Mouse (Mus musculus): ENCODE measurements around the gene Dock2.

The Dock2 gene

DNA sequence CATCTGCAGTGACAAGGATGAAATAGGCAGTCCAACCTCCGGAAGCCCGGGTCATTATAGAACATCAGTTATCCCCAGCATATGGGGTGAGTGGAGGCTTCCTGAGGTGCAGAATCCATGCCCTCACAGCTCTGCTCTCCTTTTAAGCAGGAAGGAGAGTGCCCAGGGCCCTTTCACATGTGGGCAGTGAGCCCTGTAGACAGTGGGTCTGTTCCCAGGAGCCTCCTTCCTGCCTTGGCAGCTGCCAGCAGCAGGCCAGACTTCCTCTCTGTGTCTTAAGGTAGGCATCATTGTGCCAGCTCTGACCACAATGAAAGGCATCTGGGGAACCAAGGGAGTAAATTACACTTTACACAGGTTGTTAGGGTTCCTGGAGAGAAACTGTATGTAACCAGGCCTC lies 14.3 kb downstream of the Dock2 start:
- peak; percentile 31 to 49 for DNase-seq

DNA sequence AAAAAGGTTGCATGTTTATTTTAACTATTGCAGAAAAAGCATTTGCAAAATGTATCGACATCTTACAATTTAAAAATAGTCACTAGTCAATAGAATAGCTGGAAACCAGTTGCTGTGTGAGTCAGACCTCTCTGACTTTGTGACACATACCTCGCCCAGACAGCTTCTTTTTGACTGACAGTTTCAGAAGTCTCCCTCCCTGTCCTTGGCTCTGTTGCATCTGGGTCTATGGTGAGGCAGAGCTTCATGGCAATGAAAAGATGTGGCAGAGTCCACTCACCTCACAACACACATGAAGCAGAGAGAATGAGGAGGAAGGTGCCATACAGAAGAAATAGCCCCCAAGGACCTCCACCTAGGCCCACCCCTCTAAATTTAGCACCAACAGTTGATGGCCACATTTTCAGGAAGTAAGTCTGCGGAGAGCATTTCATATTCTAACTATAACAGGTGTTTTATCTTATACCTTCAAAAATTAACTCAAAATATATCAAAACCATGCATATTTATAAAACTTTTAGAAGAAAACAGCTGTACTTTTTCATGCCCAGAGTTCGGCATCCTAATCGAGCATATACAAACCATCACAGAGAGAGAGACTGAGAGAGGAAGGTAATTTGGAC lies 19.8 kb downstream of the Dock2 start:
- DNase-seq = no peak

DNA sequence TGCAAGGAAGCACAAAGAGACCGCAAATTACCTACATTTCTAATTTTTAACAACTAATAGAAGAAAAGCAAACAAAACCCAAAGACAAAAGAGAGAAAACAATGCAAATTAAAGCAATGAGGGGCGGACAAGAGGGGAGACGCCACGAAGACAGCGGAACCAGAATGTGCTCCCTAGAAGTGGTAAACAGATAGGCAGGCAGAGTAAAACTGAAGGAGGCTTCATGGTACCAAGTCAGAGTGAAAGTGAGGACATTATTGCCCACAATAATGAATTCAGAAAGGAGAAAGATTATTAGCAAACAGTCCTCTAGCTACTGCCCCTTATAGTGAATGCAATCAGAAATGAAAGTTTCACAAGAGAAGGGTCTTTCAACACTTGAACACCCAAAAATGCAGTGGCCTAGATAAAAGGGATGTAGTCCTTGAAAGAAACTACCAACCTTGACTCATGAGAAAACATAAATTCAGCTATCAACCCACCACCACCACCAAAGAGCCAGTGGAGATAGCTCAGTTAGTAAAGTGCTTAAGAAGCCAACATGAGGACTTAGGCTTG lies 21.0 kb downstream of the Dock2 start:
- no peak for DNase-seq

DNA sequence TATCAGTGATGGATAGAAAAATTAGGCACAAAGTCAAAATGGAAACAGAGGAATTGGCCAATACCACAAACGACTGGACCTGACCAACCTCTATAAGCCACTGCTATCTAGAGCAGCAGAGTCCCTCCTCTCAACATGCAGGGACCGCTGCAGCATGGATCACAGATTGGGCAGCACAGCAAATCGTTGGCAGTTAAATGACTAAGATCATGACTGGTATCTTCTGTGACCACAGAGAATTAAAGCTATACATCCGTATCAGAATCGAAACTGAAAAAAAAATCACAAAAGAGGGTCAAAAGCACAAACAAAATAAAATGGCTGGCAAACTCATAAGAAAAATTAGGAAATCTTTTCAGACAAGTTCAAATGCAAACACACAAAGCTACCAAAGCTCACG lies 21.6 kb downstream of the Dock2 start:
- DNase-seq = no peak

DNA sequence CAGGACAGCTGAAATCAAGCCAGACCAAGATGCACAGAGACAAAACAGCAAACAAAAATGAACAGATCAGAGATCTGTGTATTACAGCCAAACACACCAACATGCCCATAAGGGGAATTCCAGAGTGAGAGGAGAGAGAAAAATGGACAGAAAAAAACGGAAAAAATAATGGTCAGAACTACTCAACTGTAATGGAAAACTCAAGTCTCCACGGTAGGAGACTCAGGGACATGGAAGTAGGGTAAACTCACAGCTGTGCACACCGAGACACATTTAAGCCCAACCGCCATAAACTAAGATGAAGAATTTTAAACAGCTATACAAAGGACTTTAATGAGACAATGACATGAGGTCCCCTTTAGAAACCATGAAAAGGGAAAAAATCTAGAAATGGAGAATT lies 24.1 kb downstream of the Dock2 start:
- no peak for DNase-seq

DNA sequence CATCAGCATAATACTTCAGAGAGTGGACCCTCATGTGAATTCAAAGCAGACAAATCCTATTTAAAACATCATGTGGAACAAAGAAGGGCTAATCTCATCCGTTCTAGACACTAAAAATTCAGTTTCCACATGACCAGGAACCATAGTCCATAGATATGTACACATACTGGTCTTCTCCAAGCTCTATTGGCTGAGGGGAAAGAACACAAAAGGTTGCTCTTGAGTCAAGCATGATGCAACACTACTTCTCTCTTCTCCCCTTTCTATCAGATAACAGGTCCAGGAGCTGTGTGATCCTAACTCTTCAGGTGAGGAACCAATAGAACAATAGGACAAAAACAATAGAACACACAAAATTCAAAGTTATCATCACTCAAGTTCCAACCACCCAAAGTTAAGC lies 42.6 kb downstream of the Dock2 start:
- no peak for DNase-seq

DNA sequence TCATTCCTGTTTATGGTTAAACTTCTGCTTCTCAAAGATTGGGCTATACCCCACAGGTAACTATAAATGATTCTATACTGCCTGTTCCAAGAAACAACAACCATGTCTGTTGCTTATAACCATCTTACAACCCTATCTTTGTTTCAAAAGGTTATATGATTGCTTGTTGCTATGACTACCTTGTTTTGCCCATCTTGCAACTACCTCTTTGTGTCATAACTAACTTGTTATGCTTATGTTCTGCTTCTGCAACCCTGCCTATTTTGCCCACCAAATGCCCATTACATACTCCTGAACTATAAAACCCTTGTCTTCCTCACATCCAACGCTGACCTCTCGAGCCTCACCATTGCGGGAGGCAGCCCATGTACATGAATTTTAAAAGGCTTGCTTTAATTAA lies 43.9 kb downstream of the Dock2 start:
- DNase-seq = no peak

DNA sequence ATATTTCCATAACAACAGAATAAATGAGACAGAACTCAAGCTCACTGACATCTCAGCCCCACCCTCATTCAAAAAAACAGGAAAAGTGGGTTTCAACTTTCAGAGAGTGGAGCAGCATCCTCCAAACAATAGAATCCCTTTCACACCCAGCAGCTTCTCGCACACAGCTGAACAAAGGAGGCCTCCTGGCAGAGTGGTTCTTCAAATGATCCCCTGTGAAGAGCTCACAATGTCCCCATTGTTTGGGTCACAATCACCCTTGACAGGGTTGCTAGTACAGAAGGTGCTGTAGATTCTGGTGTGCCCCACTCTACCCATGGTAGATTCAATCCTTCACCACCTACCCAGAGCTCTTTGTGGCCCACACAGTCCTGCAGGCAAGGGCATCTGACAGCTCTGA lies 44.7 kb downstream of the Dock2 start:
- no peak for DNase-seq

DNA sequence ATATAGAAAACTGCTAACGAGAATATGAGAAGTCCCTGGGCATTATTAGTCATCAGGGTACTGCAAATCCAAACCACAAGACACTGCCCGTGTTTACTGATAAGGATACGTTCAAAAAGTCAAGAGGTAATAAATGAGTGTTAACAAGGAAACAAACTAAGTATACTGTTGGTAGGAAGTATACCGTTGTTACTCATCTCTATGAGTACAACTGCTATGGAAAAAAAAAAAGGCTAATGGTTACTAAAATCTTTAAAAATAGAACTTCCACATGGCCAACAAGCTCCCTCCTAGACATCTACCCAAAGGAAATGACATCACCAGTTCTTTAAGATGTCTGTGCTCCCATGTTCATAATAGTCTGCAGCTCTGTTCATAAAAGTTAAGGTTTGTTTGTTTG lies 46.5 kb downstream of the Dock2 start:
- no peak for DNase-seq

DNA sequence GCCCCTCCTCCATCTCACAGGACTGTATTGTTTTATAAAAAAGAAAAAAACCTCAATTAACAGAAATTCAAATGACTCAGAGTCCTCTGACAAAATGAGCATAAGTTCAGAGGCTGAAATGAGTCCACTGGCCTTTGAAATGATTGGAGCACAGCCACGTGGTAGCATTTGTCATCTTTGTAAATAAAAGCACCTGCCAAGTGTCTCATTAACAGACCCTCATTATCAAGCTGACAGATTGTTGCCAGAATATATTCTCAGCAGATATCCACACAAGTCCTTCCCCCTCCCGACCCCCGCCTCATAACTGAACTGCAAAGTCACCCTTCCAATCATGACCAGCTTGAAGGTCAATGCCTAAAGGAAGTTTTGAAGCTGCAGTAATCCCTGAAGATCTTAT lies 49.7 kb downstream of the Dock2 start:
- no peak for DNase-seq

DNA sequence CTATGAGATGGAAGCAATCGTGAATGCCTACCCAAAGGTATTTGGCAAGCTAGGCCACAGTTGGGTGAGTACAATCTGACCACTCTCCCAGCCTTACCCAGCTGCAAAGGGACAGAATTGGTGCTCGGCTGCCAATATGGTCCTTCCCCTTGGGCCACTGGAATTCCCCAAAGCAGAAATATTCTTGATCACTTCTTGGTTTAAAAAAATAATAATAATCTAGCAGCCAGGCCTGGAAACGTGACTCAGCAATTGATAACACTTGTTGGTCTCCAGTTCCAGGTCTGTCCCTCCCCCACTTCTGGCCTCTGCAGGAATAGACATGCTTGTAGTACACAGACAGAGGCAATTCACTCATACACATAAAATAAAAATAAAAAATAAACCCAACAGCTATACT lies 56.2 kb downstream of the Dock2 start:
- no peak for DNase-seq

DNA sequence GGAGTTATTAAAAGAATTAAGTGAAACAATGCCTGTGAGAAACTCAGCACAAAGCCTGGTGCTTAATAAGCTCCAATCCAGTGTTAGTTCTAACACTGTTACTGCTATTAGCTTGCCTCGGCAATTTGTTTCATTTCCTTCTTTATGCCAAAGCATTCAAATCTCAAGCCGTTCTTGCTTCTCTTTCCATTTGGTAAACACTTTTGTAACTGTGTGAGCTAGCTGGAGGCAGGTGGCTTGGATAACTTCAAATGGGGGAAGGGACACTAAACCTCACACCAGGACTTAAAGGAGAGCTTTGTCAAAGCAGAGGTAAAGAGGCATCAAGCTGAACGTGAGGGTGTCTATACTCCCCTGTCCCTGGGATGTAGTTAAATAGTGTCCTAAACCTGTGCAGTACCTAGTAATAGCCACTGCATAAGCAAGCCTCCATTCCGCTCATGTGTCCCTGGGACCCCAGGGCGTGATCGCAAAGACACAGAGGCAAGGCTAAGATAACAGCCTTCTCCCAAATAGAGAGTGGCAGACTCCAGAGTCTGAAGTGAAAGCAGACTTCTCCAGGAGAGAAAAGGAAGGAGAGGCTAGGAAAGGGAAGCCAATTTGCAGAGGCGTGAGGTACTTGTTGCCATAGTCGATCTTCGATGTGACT lies 56.9 kb downstream of the Dock2 start:
- no peak for DNase-seq

DNA sequence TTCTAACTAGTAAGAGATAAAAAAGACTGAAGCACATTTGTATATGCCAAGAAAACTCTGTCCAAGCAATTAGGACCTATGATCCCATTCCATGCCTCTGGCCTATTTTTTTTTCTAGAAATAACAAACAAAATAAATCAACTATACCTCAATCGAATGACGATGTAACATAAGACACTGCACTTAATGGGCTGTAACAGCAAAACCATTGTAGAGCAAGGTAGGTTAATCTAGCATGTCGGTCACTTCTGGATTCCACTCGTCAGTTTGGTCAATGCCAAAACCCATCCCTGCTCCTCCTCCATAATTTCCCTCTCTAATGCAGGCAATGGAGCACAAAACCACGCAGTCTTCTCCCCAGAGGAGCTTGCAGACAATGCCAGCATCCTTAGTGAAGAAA lies 70.3 kb downstream of the Dock2 start:
- no peak for DNase-seq

DNA sequence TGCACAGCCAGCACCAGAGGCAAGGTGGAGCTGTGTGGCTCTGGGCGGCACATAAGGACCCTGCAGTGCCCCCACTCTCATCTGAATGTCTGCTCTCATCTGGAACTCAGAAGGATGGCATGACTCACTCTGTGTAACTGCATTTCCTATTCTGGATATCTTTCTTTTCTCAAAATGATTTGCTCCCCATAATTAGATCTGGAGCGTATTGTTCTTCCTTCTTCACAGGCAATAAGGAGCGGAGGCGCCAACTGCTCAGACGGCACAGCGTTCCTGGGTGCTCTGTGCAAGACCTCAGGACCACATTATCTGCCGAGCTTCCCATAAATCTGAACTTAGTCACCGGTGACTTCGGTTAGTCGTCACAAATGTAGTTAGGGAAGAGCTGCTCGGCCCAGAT lies 75.4 kb downstream of the Dock2 start:
- DNase-seq = no peak

DNA sequence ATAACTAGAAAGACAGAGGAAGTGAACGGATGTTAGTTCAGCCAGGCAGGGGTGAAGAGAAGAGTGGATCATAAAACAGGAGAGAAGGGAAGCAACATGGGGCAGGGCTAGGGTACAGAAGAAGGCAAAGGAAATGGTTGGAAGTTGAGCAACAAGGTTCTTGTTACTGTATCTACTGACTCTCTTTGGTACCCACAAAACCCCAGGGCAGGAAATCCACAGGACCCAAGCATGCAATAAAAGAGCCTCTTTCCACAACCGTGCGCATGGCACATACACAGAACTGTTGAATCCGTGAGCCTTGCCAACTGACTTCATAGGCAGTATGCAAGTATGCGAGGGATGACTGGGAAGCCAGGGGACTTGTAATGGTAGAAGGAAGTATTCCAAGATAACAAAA lies 76.3 kb downstream of the Dock2 start:
- no peak for DNase-seq

DNA sequence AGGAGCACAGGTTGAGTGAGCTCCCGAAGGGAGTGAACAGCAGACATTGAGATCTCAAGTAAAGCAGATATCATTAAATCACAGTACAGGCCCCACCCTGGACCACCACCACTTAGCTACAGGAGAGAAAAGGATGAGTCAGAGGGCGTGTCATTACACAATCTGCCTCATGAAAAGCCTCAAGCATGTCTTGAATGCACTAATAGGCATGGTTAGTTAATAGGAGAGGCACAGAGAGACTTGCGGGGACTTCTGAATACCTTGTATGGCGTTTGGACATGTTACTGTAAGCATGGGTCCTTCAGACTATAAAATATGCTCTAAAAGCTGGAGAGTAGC lies 78.6 kb downstream of the Dock2 start:
- no peak for DNase-seq

DNA sequence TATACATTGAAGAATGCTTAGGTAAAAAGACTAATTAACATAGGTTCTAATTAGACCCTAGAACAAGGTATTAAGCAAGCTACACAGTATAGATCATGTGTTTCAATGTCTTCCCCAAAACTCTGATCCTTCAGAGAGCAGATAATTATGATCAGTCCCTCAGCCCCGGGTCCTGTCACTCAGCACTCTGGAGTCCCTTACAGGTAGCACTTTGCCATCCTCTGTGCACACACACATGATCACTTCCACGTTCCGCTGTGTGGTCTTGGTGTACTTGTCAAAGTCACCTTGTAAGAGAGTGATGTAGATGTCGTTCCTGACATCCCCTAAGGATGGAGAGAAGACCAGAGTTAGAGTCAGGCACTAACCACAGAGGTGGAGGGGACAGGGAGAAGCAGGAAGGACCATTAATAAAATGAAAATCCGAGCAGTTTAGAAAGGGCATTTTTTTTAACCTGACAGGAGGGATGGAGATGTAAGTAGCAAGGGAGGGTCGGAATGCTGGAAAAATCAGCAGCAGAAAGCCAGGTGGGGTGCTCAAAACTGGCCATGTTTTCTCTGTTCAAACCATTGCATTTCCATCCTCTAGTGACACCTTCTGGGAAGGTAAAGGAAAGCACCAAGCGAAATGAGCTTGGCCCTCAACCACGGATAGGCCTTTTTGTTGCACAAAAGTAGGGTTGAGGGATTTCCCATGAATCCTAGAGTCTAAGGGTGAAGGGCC lies 79.1 kb downstream of the Dock2 start:
- no peak for DNase-seq

DNA sequence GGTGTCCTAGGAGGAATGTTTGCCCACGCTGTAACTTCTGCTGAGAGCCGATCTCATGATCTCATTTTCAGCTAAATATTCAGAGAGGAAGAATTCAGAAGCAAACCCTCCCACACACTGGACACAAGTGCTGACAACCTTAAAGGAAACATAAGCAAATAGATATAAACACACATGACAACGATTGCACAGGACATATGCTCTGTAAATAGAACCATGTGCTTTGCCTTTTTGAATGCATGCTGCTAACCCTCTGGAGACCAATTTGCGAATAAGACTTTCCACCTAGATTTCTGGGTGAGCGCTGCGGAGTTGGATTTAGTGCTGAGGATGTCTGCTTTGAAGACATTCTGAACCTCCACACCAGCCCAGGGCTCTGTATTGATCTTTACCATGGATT lies 79.8 kb downstream of the Dock2 start:
- DNase-seq = no peak

DNA sequence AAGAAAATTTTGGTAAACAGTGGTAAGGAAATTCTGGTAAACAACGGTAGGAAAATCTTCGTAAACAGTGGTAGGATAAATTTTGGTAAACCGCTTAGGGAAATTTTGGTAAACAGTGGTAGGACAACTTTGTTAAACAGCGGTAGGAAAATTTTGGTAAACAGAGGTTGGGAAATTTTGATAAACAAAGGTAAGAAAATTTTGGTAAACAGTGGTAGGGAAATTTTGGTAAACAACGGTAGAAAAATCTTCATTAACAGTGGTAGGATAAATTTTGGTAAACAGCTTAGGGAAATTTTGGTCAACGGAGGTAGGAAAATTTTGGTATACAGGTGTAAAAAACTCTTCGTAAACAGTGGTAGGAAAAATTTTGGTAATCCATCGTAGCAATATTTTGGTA lies 101.9 kb downstream of the Dock2 start:
- DNase-seq = no peak

DNA sequence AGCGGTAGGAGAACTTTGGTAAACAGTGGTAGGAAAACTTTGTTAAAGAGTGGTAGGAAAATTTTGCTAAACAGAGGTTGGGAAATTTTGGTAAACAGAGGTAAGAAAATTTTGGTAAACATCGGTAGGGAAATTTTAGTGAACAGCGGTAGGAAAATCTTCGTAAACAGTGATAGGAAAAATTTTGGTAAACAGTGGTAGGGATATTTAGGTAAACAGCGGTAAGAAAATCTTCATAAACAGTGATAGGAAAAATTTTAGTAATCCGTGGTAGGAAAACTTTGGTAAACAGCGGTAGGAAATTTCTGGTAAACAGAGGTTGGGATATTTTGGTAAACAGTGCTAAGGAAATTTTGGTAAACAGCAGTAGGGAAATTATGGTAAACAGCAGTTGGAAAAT lies 239.1 kb downstream of the Dock2 start:
- no peak for DNase-seq

DNA sequence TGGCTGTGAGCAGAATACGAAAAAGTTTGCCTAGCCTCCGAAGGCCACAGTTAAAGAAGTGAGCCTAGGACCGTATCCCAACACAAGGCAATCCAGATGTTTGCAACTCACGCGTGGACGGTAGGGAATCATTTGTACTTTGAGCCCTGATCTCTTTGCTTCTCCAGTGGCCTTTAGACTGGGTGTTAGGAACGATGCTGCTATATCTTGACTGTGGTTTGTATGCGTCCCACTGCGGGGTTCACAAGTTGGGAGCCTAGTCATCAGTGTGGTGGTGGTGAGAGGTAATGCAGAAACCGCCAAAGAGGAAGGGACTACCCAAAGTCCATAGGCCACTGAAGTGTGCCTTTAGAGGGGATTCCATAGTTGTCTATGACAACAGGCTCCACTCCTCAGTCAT lies 251.6 kb downstream of the Dock2 start:
- DNase-seq = no peak

DNA sequence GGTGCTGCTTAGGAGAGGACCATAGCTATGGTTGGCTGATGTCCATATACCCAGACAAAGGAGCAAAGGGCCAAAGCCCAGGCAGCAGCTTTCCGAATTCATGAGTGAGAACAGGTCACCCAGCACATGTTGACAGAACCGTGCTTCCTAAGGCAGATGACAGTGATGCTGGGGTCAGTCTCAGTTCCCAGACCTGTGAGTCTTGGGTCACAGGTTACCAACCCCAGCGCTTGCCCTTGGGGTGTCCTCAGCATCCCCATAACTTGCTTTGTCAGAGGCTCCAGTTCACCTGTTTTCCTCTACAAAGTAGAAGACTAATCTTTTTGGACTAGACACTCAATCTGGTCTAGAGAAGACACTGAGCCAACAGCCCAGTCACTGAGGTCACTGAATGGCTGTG lies 252.7 kb downstream of the Dock2 start:
- no peak for DNase-seq

DNA sequence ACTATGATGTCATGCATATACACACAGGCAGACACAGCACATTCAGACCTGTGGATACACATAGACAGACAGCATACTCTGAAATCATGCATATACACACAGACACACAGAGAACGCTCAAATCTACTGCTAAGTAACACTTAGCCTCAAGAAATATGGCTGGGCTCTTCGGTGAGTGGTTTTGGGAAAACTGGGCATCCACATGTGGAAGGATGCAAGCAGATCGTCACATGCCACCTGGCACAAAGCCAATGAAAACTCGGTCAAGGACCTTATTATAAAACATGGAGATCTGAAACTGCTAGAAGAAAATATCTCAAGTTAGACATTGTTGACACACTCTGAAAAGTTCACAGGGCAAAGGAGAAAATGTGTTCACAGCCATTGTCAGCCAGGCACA lies 255.7 kb downstream of the Dock2 start:
- no peak for DNase-seq

DNA sequence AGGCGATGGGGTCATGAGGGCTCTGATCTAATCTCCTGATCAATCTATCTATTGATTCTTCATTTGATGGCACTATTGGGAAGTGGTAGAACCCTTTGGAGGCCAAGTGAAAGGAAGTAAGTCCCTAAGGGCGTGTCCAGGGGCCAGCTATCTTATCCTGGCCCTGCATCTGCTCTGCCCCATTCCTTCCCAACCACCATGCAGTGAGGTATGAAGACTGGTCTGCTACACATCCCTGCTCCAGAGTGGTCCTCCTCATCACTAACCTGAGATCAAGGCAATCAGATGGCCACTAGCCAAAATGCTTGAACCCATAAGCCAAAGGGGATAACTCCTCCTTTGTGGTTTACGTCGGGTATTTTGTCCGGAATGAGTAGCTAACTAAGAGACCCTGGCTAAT lies 256.5 kb downstream of the Dock2 start:
- DNase-seq = no peak
